Mouse (Mus musculus) heart, embryonic 10.5 days (tissue): ENCODE measurements around the gene 1700016K19Rik. TPM values are rescaled to one million over a fixed set of nuclear protein-coding genes. Genes with fewer than 3 reads are reported as not detected.

Experiments
- DNase-seq: peaks from one replicate; pipeline ENCODE4 v3.0.0-alpha.2; 2017; ENCODE audit warnings: low spot score
- H3K27ac ChIP-seq: fragments of 300-500 bp; sonication (generic); 2 replicates; pipeline ENCODE4 v1.5.1; 2016; ENCODE audit warnings: mild to moderate bottlenecking
- H3K27me3 ChIP-seq: fragments of 300-500 bp; sonication (generic); 2 replicates; pipeline ENCODE4 v1.6.1; 2016; ENCODE audit warnings: mild to moderate bottlenecking; ENCODE audit not compliant: poor library complexity, insufficient read depth, severe bottlenecking
- H3K36me3 ChIP-seq: fragments of 300-500 bp; sonication (generic); 2 replicates; pipeline ENCODE4 v1.6.1; 2016; ENCODE audit warnings: mild to moderate bottlenecking, moderate library complexity
- H3K4me1 ChIP-seq: fragments of 300-500 bp; sonication (generic); 2 replicates; pipeline ENCODE4 v1.6.1; 2016; ENCODE audit warnings: mild to moderate bottlenecking
- H3K4me3 ChIP-seq: fragments of 300-500 bp; sonication (generic); 2 replicates; pipeline ENCODE4 v1.5.1; 2016; ENCODE audit warnings: mild to moderate bottlenecking, moderate library complexity
- H3K9me3 ChIP-seq: fragments of 300-500 bp; sonication (generic); 2 replicates; pipeline ENCODE4 v1.6.1; 2016; ENCODE audit warnings: mild to moderate bottlenecking, moderate library complexity
- WGBS: fragments of 180-500 bp; shearing (Covaris S2); methylation state at CpG from one replicate; pipeline ENCODE4 v1.1.7; 2016; 5-methylcytosine and 5-hydroxymethylcytosine counted together
- polyA plus RNA-seq: library from polyadenylated mRNA; unstranded; fragments of >200 nt; fragmentation: Nextera tagmentation; extraction: Ambion mirVana; gene quantifications from 2 replicates; pipeline ENCODE4 v1.2.1, GENCODE M21; 2016

1700016K19Rik gene
- polyA plus RNA-seq, 1 experiment from 2014 or later = not detected

GRCm38 (mm10) chr11:76026527-76027138 is 26.9 kb downstream of the 1700016K19Rik start:
- Histone ChIP-seq H3K27ac (peak overlapping the region; percentile 89), H3K9me3 (no peaks in the 10 kb centered on the region), H3K4me1 (peaks cover 32% of the 10 kb centered on the region), H3K27me3 (peaks cover 20% of the 10 kb centered on the region), H3K36me3 (peaks cover 9% of the 10 kb centered on the region; the same call in 1 of the 2 replicates), H3K4me3 (peak overlapping the region; percentile 76)
- WGBS = 7% methylated on average over 12 of the region's 14 CpGs
- no peak for DNase-seq

- peaks cover 32% of the 10 kb centered on the region for H3K4me1 ChIP-seq
- under 1% methylated on average over 105 of the region's 112 CpGs for WGBS
- DNase-seq = peak; percentile 91
- H3K27ac ChIP-seq = peak within 1 kb of the TSS; percentile 89
- peak within 1 kb of the TSS; percentile 76 for H3K4me3 ChIP-seq
- no peaks in the 10 kb centered on the region for H3K9me3 ChIP-seq
- H3K27me3 ChIP-seq = peaks cover 20% of the 10 kb centered on the region
- peaks cover 3% of the 10 kb centered on the region; the same call in 1 of the 2 replicates for H3K36me3 ChIP-seq
Measured at GRCm38 (mm10) chr11:76027139-76028071, 27.7 kb downstream of the 1700016K19Rik start, which contains the start of gene Rflnb. Gene Rflnb, minus strand, starts transcription at chr11:76027782.

- Histone ChIP-seq H3K36me3 (peaks cover 3% of the 10 kb centered on the region; the same call in 1 of the 2 replicates), H3K27me3 (peaks cover 20% of the 10 kb centered on the region), H3K4me1 (peaks cover 32% of the 10 kb centered on the region), H3K9me3 (no peaks in the 10 kb centered on the region), H3K27ac (peak overlapping the region; percentile 89), H3K4me3 (peak overlapping the region; percentile 76)
- WGBS = under 1% methylated on average over 14 of the region's 14 CpGs
- DNase-seq = no peak
Measured at GRCm38 (mm10) chr11:76028072-76028465, 28.4 kb downstream of the 1700016K19Rik start.

GRCm38 (mm10) chr11:76033359-76033758 is 33.6 kb downstream of the 1700016K19Rik start:
- 83% methylated on average over 6 of the region's 6 CpGs for WGBS

GRCm38 (mm10) chr11:76033836-76034235 is 34.1 kb downstream of the 1700016K19Rik start:
- Histone ChIP-seq H3K27me3 (peaks cover 13% of the 10 kb centered on the region), H3K27ac (no peak overlapping the region), H3K36me3 (no peaks in the 10 kb centered on the region)

More at GRCm38 (mm10) chr11:76033359-76033758, 33.6 kb downstream of the 1700016K19Rik start:
- DNase-seq = no peak
- H3K27ac ChIP-seq = no peak overlapping the region
- peaks cover 15% of the 10 kb centered on the region for H3K27me3 ChIP-seq
- no peaks in the 10 kb centered on the region for H3K36me3 ChIP-seq
- no peak overlapping the region for H3K4me3 ChIP-seq
- H3K9me3 ChIP-seq = no peaks in the 10 kb centered on the region
- H3K4me1 ChIP-seq = no peaks in the 10 kb centered on the region

GRCm38 (mm10) chr11:76035182-76035581 is 35.5 kb downstream of the 1700016K19Rik start:
- no peak for DNase-seq
- H3K27me3 ChIP-seq = peaks cover 3% of the 10 kb centered on the region; the same call in 1 of the 2 replicates
- 75% methylated on average over 8 of the region's 8 CpGs for WGBS
- H3K27ac ChIP-seq = no peak overlapping the region
- H3K4me3 ChIP-seq = no peak overlapping the region
- no peaks in the 10 kb centered on the region for H3K4me1 ChIP-seq
- H3K36me3 ChIP-seq = no peaks in the 10 kb centered on the region
- H3K9me3 ChIP-seq = no peaks in the 10 kb centered on the region

More at GRCm38 (mm10) chr11:76033836-76034235, 34.1 kb downstream of the 1700016K19Rik start:
- H3K9me3 ChIP-seq = no peaks in the 10 kb centered on the region
- no peaks in the 10 kb centered on the region for H3K4me1 ChIP-seq
- WGBS = 86% methylated on average over 4 of the region's 4 CpGs
- DNase-seq = no peak
- no peak overlapping the region for H3K4me3 ChIP-seq

GRCm38 (mm10) chr11:76037581-76038294 is 38.0 kb downstream of the 1700016K19Rik start:
- Histone ChIP-seq H3K9me3 (no peaks in the 10 kb centered on the region), H3K4me3 (no peak overlapping the region), H3K36me3 (no peaks in the 10 kb centered on the region), H3K27ac (no peak overlapping the region), H3K4me1 (peaks cover 9% of the 10 kb centered on the region), H3K27me3 (peaks cover 3% of the 10 kb centered on the region; the same call in 1 of the 2 replicates)
- 40% methylated on average over 6 of the region's 6 CpGs for WGBS
- no peak for DNase-seq

GRCm38 (mm10) chr11:76039271-76040053 is 39.8 kb downstream of the 1700016K19Rik start:
- no peak overlapping the region for H3K27ac ChIP-seq
- no peak overlapping the region for H3K4me3 ChIP-seq
- 76% methylated on average over 3 of the region's 3 CpGs for WGBS
- no peak for DNase-seq
- H3K4me1 ChIP-seq = peaks cover 18% of the 10 kb centered on the region
- peaks cover 3% of the 10 kb centered on the region; the same call in 1 of the 2 replicates for H3K27me3 ChIP-seq
- no peaks in the 10 kb centered on the region for H3K9me3 ChIP-seq
- no peaks in the 10 kb centered on the region for H3K36me3 ChIP-seq

- no peak overlapping the region for H3K27ac ChIP-seq
- no peak for DNase-seq
- no peaks in the 10 kb centered on the region for H3K9me3 ChIP-seq
- peaks cover 3% of the 10 kb centered on the region; the same call in 1 of the 2 replicates for H3K27me3 ChIP-seq
- H3K36me3 ChIP-seq = peaks cover 2% of the 10 kb centered on the region; the same call in 1 of the 2 replicates
- H3K4me3 ChIP-seq = no peak overlapping the region
- H3K4me1 ChIP-seq = peaks cover 21% of the 10 kb centered on the region
- 85% methylated on average over 8 of the region's 8 CpGs for WGBS
Measured at GRCm38 (mm10) chr11:76040106-76040505, 40.4 kb downstream of the 1700016K19Rik start.

- Histone ChIP-seq H3K27me3 (no peaks in the 10 kb centered on the region), H3K27ac (no peak overlapping the region), H3K9me3 (no peaks in the 10 kb centered on the region), H3K4me1 (peaks cover 23% of the 10 kb centered on the region), H3K4me3 (no peak overlapping the region), H3K36me3 (peaks cover 8% of the 10 kb centered on the region; the same call in 1 of the 2 replicates)
- no peak for DNase-seq
- 84% methylated on average over 4 of the region's 4 CpGs for WGBS
Measured at GRCm38 (mm10) chr11:76040761-76041376, 41.2 kb downstream of the 1700016K19Rik start.

GRCm38 (mm10) chr11:76042041-76042638 is 42.4 kb downstream of the 1700016K19Rik start:
- DNase-seq = no peak
- H3K4me1 ChIP-seq = peaks cover 23% of the 10 kb centered on the region
- H3K27ac ChIP-seq = no peak overlapping the region
- H3K9me3 ChIP-seq = no peaks in the 10 kb centered on the region
- no peak overlapping the region for H3K4me3 ChIP-seq
- 45% methylated on average over 10 of the region's 10 CpGs for WGBS
- peaks cover 15% of the 10 kb centered on the region for H3K36me3 ChIP-seq
- H3K27me3 ChIP-seq = no peaks in the 10 kb centered on the region
